Mouse (Mus musculus) stomach, embryonic 16.5 days (tissue): ENCODE data around the gene Gabpb2. TPM values are rescaled to one million over a fixed set of nuclear protein-coding genes. Genes with fewer than 3 reads are reported as not detected.
"Not testable (repeated sequence)": the region's sequence is repeated elsewhere in the genome, so short reads cannot be mapped to it uniquely, and the experiment has no call there.

Experiments used
- ATAC-seq: fragments of 200-750 bp; cut with Nextera tagmentation; 2 replicates; pipeline ENCODE4 v1.8.0; 2017; ENCODE audit warnings: moderate number of reproducible peaks, moderate TSS enrichment; ENCODE audit not compliant: insufficient read depth, low FRiP score
- H3K27ac ChIP-seq: fragments of 300-500 bp; sonication (generic); 2 replicates; pipeline ENCODE4 v1.5.1; 2014; ENCODE audit warnings: low read length
- H3K27me3 ChIP-seq: fragments of 300-500 bp; sonication (generic); 2 replicates; pipeline ENCODE4 v1.6.1; 2014; ENCODE audit warnings: low read length, control low read depth, mixed read lengths; ENCODE audit not compliant: control insufficient read depth, insufficient read depth
- H3K36me3 ChIP-seq: fragments of 300-500 bp; sonication (generic); 2 replicates; pipeline ENCODE4 v1.6.1; 2014; ENCODE audit warnings: low read length; ENCODE audit not compliant: control insufficient read depth, insufficient read depth
- H3K4me1 ChIP-seq: fragments of 300-500 bp; sonication (generic); 2 replicates; pipeline ENCODE4 v1.6.1; 2014; ENCODE audit warnings: low read length, control low read depth, mixed read lengths; ENCODE audit not compliant: control insufficient read depth, insufficient read depth
- H3K4me2 ChIP-seq: fragments of 300-500 bp; sonication (generic); 2 replicates; pipeline ENCODE4 v1.6.1; 2014; ENCODE audit warnings: low read depth, low read length, mixed read lengths
- H3K4me3 ChIP-seq: fragments of 300-500 bp; sonication (generic); replicated peaks from 2 replicates; pipeline ENCODE4 v1.5.1; 2014; ENCODE audit warnings: mild to moderate bottlenecking, low read length
- H3K9ac ChIP-seq: fragments of 300-500 bp; sonication (generic); 2 replicates; pipeline ENCODE4 v1.6.1; 2014; ENCODE audit warnings: low read length
- H3K9me3 ChIP-seq: fragments of 300-500 bp; sonication (generic); replicated peaks from 2 replicates; pipeline ENCODE4 v1.6.1; 2016; ENCODE audit warnings: low read length, control low read depth; ENCODE audit not compliant: control insufficient read depth
- WGBS: fragments of 180-500 bp; shearing (Covaris S2); extraction: QIAGEN DNeasy Blood & Tissue Kit; methylation state at CpG from one replicate; pipeline ENCODE4 v1.1.7; 2014; 5-methylcytosine and 5-hydroxymethylcytosine counted together
- polyA plus RNA-seq: library from polyadenylated mRNA; unstranded; fragments of >200 nt; fragmentation: Nextera tagmentation; extraction: Ambion mirVana; gene quantifications from 2 replicates; pipeline ENCODE4 v1.2.1, GENCODE M21; 2015

Gabpb2 gene
- polyA plus RNA-seq, 1 experiment from 2014 or later = 10.9 TPM

GRCm38 (mm10) chr3:95140795-95141194, 76.9 kb downstream of the Gabpb2 start:
- H3K36me3 ChIP-seq = 0 out of 2 replicates have a peak, but pooled peaks cover 6% of the 10 kb centered on the region
- no peak overlapping the region for H3K9ac ChIP-seq
- H3K4me2 ChIP-seq = no peak overlapping the region
- no peak overlapping the region for H3K27ac ChIP-seq
- no peak for ATAC-seq
- 0 out of 2 replicates have a peak overlapping the region, but pooled peaks have one; percentile 2 for H3K4me3 ChIP-seq
- H3K4me1 ChIP-seq = no peaks in the 10 kb centered on the region; the same call in 1 of the 2 replicates
- H3K27me3 ChIP-seq = no peaks in the 10 kb centered on the region
- no peaks in the 10 kb centered on the region for H3K9me3 ChIP-seq
- WGBS = 81% methylated on average over 6 of the region's 6 CpGs

GRCm38 (mm10) chr3:95140289-95140595, 77.5 kb downstream of the Gabpb2 start:
- ATAC-seq = no peak
- H3K9ac ChIP-seq = no peak overlapping the region
- WGBS = 65% methylated on average over 18 of the region's 18 CpGs
- no peak overlapping the region for H3K4me2 ChIP-seq
- no peaks in the 10 kb centered on the region for H3K27me3 ChIP-seq
- H3K36me3 ChIP-seq = 0 out of 2 replicates have a peak, but pooled peaks cover 6% of the 10 kb centered on the region
- no peaks in the 10 kb centered on the region for H3K9me3 ChIP-seq
- H3K4me1 ChIP-seq = peaks cover 1% of the 10 kb centered on the region; the same call in 1 of the 2 replicates
- H3K27ac ChIP-seq = no peak overlapping the region
- no peak overlapping the region for H3K4me3 ChIP-seq

- no peak overlapping the region for H3K4me2 ChIP-seq
- WGBS = 65% methylated on average over 25 of the region's 25 CpGs
Measured at GRCm38 (mm10) chr3:95139586-95140288, 78.0 kb downstream of the Gabpb2 start.

GRCm38 (mm10) chr3:95136336-95136735, 81.4 kb downstream of the Gabpb2 start:
- H3K36me3 ChIP-seq = 0 out of 2 replicates have a peak, but pooled peaks cover 6% of the 10 kb centered on the region

More at GRCm38 (mm10) chr3:95139586-95140288, 78.0 kb downstream of the Gabpb2 start:
- H3K27me3 ChIP-seq = no peaks in the 10 kb centered on the region
- H3K9ac ChIP-seq = no peak overlapping the region
- H3K27ac ChIP-seq = no peak overlapping the region
- peaks cover 6% of the 10 kb centered on the region; the same call in 1 of the 2 replicates for H3K4me1 ChIP-seq
- 0 out of 2 replicates have a peak, but pooled peaks cover 6% of the 10 kb centered on the region for H3K36me3 ChIP-seq
- no peaks in the 10 kb centered on the region for H3K9me3 ChIP-seq
- ATAC-seq = no peak
- no peak overlapping the region for H3K4me3 ChIP-seq

GRCm38 (mm10) chr3:95135433-95136052, 82.2 kb downstream of the Gabpb2 start:
- Histone ChIP-seq H3K4me2 (peak overlapping the region; percentile 57), H3K9ac (peak overlapping the region; percentile 39; the same call in 1 of the 2 replicates), H3K27ac (peak overlapping the region; percentile 49), H3K4me1 (peaks cover 12% of the 10 kb centered on the region), H3K4me3 (peak overlapping the region; percentile 41), H3K27me3 (no peaks in the 10 kb centered on the region), H3K36me3 (0 out of 2 replicates have a peak, but pooled peaks cover 6% of the 10 kb centered on the region), H3K9me3 (no peaks in the 10 kb centered on the region)
- no peak for ATAC-seq
- WGBS = 74% methylated on average over 7 of the region's 7 CpGs

More at GRCm38 (mm10) chr3:95136336-95136735, 81.4 kb downstream of the Gabpb2 start:
- H3K27me3 ChIP-seq = no peaks in the 10 kb centered on the region
- H3K9ac ChIP-seq = no peak overlapping the region
- H3K4me1 ChIP-seq = peaks cover 12% of the 10 kb centered on the region
- ATAC-seq = no peak
- no peak overlapping the region for H3K4me3 ChIP-seq
- 84% methylated on average over 3 of the region's 3 CpGs for WGBS
- H3K9me3 ChIP-seq = no peaks in the 10 kb centered on the region
- H3K4me2 ChIP-seq = no peak overlapping the region
- H3K27ac ChIP-seq = no peak overlapping the region

- peak overlapping the region; percentile 41 for H3K4me3 ChIP-seq
- peak overlapping the region; percentile 62 for H3K9ac ChIP-seq
- 0 out of 2 replicates have a peak, but pooled peaks cover 6% of the 10 kb centered on the region for H3K36me3 ChIP-seq
- WGBS = 18% methylated on average over 6 of the region's 6 CpGs
- H3K27ac ChIP-seq = peak overlapping the region; percentile 49; the same call in 1 of the 2 replicates
- H3K27me3 ChIP-seq = no peaks in the 10 kb centered on the region
- H3K4me2 ChIP-seq = peak overlapping the region; percentile 57
- no peaks in the 10 kb centered on the region for H3K9me3 ChIP-seq
- ATAC-seq = peak; percentile 53; the same call in 1 of the 2 replicates
- peaks cover 12% of the 10 kb centered on the region for H3K4me1 ChIP-seq
Measured at GRCm38 (mm10) chr3:95135023-95135422, 82.7 kb downstream of the Gabpb2 start.

- H3K4me3 ChIP-seq = peak overlapping the region; percentile 83; the same call in 1 of the 2 replicates
- ATAC-seq = peak; percentile 21; the same call in 1 of the 2 replicates
- H3K36me3 ChIP-seq, H3K9ac ChIP-seq, H3K4me2 ChIP-seq, H3K27ac ChIP-seq, H3K9me3 ChIP-seq, H3K27me3 ChIP-seq: not testable (repeated sequence)
- no CpG with 5 or more reads among the region's 12 CpGs for WGBS
- peaks cover 12% of the 10 kb centered on the region for H3K4me1 ChIP-seq
Measured at GRCm38 (mm10) chr3:95134133-95134532, 83.6 kb downstream of the Gabpb2 start.

GRCm38 (mm10) chr3:95133680-95134101, 84.0 kb downstream of the Gabpb2 start, which contains the start of the genes Scnm1 and Lysmd1:
Scnm1 (minus strand) TSS chr3:95134011.
Lysmd1 (plus strand) TSS chr3:95134088.
- no peaks in the 10 kb centered on the region for H3K36me3 ChIP-seq
- H3K4me3 ChIP-seq = peak within 1 kb of the TSS; percentile 83
- H3K27me3 ChIP-seq = no peaks in the 10 kb centered on the region
- WGBS = under 1% methylated on average over 20 of the region's 20 CpGs
- H3K9me3 ChIP-seq = no peaks in the 10 kb centered on the region
- peak within 1 kb of the TSS; percentile 84 for H3K4me2 ChIP-seq
- H3K27ac ChIP-seq = peak within 1 kb of the TSS; percentile 65
- peak; percentile 92 for ATAC-seq
- H3K9ac ChIP-seq = peak within 1 kb of the TSS; percentile 90
- H3K4me1 ChIP-seq = peaks cover 12% of the 10 kb centered on the region

GRCm38 (mm10) chr3:95133176-95133575, 84.5 kb downstream of the Gabpb2 start:
- no peaks in the 10 kb centered on the region for H3K9me3 ChIP-seq
- WGBS = 54% methylated on average over 11 of the region's 11 CpGs

More at GRCm38 (mm10) chr3:95133176-95133575, 84.5 kb downstream of the Gabpb2 start:
- Histone ChIP-seq H3K9ac (peak overlapping the region; percentile 90), H3K4me1 (peaks cover 12% of the 10 kb centered on the region), H3K4me3 (peak overlapping the region; percentile 83), H3K4me2 (peak overlapping the region; percentile 84), H3K27ac (peak overlapping the region; percentile 65; the same call in 1 of the 2 replicates), H3K36me3 (no peaks in the 10 kb centered on the region), H3K27me3 (no peaks in the 10 kb centered on the region)
- no peak for ATAC-seq
